Comparison of ENCODE assay signal across 15 mouse cellular contexts in the genomic region with DNA sequence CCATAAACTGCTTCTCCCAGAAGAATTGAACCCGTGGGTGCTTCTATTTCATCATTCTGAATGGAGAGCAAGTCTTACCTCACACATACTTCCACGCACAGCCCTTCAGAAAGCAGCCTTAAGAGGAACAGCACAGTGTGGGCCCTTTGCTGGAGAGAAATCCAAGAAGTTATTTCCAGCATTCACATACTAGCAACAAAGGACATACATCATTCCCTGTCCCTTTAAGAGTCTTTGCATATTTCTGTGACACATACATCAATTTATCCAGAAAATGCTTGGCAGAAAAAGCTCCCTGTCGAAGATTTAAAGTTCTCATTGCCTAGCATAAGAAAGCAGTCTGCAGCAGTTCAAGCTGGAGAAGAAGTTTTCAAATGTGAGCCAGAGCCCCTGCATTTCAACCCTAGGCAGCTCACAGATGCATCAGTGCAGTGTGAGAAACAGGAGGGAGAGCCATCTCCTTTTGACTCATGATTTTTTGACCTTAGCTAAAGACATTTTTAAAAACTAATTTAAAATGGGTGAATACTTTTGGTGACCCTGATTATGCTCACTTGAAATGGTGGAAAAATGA.
A peak's percentile ranks its signal among the peaks of the same experiment; 100 is the strongest.
DNase-seq lines count a peak whose midpoint lies in the region; ATAC-seq and TF ChIP-seq lines count a peak whose summit lies in the region.
"Had no signal": no experiment of that assay in that cellular context is flagged by ENCODE, and none has a peak within 500 bp of the region (broad histone marks: within the 10 kb centered on the region; RNA-seq: fewer than 3 reads in every experiment).

No protein-coding gene starts in this region.

- ATAC-seq in lung, embryonic 14.5 days (ENCODE audit: insufficient read depth): peak; percentile 75; the same call in 1 of the 2 replicates
- ATAC-seq in granulocyte monocyte progenitor cell, adult 5-6 weeks (replicated peaks; ENCODE audit: poor library complexity, severe bottlenecking): no peak
- ATAC-seq: CD4-positive, CD25-positive, alpha-beta regulatory T cell, adult 4 months had no signal

- TF ChIP-seq POLR2A in embryonic fibroblast, embryonic 13.5 days (IDR thresholded peaks at IDR 0.05; ENCODE audit: low read depth, low read length): no peak

- no peak overlapping the region for H3K9ac ChIP-seq in lung, embryonic 14.5 days

- no peak overlapping the region for H3K4me3 ChIP-seq in lung, embryonic 14.5 days (ENCODE audit: low read depth, low read length)
- no peak overlapping the region for H3K4me3 ChIP-seq in embryonic fibroblast, embryonic 13.5 days (ENCODE audit: insufficient read depth, low read length)
- H3K4me3 ChIP-seq: heart, embryonic 10.5 days; layer of hippocampus, adult 2 months had no signal

- no peaks in the 10 kb centered on the region for H3K36me3 ChIP-seq in lung, embryonic 14.5 days (ENCODE audit: insufficient read depth)
- H3K36me3 ChIP-seq: heart, embryonic 10.5 days had no signal

- no peaks in the 10 kb centered on the region for H3K9me3 ChIP-seq in lung, embryonic 14.5 days (ENCODE audit: low read depth, low read length)
- H3K9me3 ChIP-seq: heart, embryonic 10.5 days had no signal

- intact Hi-C loops in gastrocnemius, postnatal 14 days (cut with DNase I; ENCODE audit: low total_unique reads): no loop called here

- no peaks in the 10 kb centered on the region for H3K27me3 ChIP-seq in lung, embryonic 14.5 days (ENCODE audit: insufficient read depth, low read length)

- WGBS in lung, embryonic 14.5 days: 31% methylated on average over 3 of the region's 3 CpGs

- peak overlapping the region; percentile 16; the same call in 1 of the 2 replicates for H3K27ac ChIP-seq in lung, embryonic 14.5 days (ENCODE audit: low read depth)
- peak overlapping the region; percentile 60; the same call in 1 of the 2 replicates for H3K27ac ChIP-seq in embryonic fibroblast, embryonic 13.5 days (ENCODE audit: insufficient read depth, low read length)
- H3K27ac ChIP-seq: heart, embryonic 10.5 days had no signal

- no peak overlapping the region for H3K4me2 ChIP-seq in lung, embryonic 14.5 days

- peaks cover 9% of the 10 kb centered on the region; the same call in 1 of the 2 replicates for H3K4me1 ChIP-seq in lung, embryonic 14.5 days (ENCODE audit: insufficient read depth)
- H3K4me1 ChIP-seq in embryonic fibroblast, embryonic 13.5 days (ENCODE audit: control insufficient read depth, insufficient read depth, low read length): peaks cover 12% of the 10 kb centered on the region

- TF ChIP-seq CTCF in lung, embryonic 14.5 days (IDR thresholded peaks at IDR 0.05; ENCODE audit: low read depth): no peak
- TF ChIP-seq CTCF in embryonic fibroblast, embryonic 13.5 days (IDR thresholded peaks at IDR 0.05; ENCODE audit: borderline replicate concordance, insufficient read depth, low read length): no peak

- DNase-seq in heart, adult 11 months: peak; percentile 45
- no peak for DNase-seq in heart, adult 9 months (ENCODE audit: low spot score in 2 of 2)
- peak; percentile 70 for DNase-seq in lung, embryonic 14.5 days
- no peak for DNase-seq in lung, postnatal 14 days
- peak; percentile 45 for DNase-seq in mesoderm, embryonic 11.5 days (ENCODE audit: low read depth, low spot score)
- no peak for DNase-seq in gastrocnemius, postnatal 14 days
- DNase-seq: cerebellum, adult 9-11 months; heart, postnatal 36 days; lung, postnatal 36 days; right cerebral cortex, postnatal 4 days had no signal

Comparison
In these comparisons a context has a peak if more than half of its experiments do, and no peak if none do; other contexts are left out.
1. DNase-seq: peak in heart, adult 11 months (single experiment), lung, embryonic 14.5 days (single experiment) and mesoderm, embryonic 11.5 days (single experiment); none in heart, adult 9 months (0 of 2), lung, postnatal 14 days (single experiment) and gastrocnemius, postnatal 14 days (single experiment).